Mouse (Mus musculus) skeletal muscle tissue, postnatal 0 days (tissue): ENCODE data around the gene Gclm. TPM values are rescaled to one million over a fixed set of nuclear protein-coding genes. Genes with fewer than 3 reads are reported as not detected.

Experiments
- microRNA counts: library from miRNA; unstranded; fragments of <30 nt; microRNA quantifications from one replicate; lab custom pipeline; 2015
- microRNA-seq, 2 experiments: library from miRNA; unstranded; fragments of <30 nt; microRNA quantifications; one replicate each; pipeline ENCODE4; 2016
- polyA plus RNA-seq: library from polyadenylated mRNA; unstranded; fragments of >200 nt; fragmentation: Nextera tagmentation; extraction: Ambion mirVana; gene quantifications from 2 replicates; pipeline ENCODE4 v1.2.1, GENCODE M21; 2015

The Gclm gene
- 39.8 and 46.1 TPM in 2 replicates for polyA plus RNA-seq

GRCm38 (mm10) chr3:122245215-122245877, at the start of gene Gclm:
Gene Gclm, plus strand, starts transcription at chr3:122245557.

DNA sequence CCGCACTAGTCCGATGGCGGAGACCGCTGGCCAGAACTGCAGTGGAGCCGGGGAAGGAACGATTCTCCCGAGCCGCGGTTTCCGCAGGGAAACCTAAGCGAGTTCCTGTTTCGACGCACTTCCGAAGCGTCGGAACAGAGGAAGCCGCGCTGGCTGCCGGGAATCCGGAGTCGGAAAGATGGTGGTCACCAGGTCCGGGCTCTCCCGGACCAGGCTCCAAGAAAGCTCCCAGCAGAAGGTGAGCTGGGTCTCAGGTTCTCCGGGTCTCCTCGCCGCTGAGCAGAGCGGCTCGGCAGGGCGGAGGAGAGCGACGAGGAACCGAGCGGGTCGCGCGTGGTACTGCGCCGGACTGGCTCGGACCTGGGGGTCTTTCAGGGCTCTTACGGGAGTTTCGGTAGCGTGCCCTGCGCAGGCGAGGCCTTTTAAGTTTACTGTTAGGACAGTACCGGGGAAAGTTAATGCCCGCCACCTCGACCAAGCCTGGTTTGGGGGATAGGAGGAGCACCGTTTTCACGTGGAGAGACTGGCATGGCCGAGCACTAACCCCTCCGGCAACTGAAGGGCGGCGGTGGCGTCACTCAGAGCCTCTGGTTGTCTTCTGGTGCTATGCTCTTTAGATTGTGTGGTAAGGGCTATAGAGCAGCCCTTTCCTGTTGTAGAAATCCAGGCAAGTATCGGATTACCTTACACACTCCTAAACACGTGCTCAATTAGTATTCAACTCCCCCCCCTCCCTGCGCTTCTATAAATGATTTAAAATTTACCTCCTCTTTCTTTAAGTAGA, 29.1 kb downstream of the Gclm start, which contains the start of gene Dnttip2:
Dnttip2 (plus strand) TSS at position 148 of the 784 bp plus-strand sequence.

GRCm38 (mm10) chr3:122293954-122294850, 48.8 kb downstream of the Gclm start, which contains the start of gene Bcar3:
Gene Bcar3, plus strand, starts transcription at chr3:122294136.

MicroRNAs encoded within 50 kb of the gene (microRNA counts, 519-probe panel; counts per million panel counts)
- 296 counts per million, percentile 58 among the panel's probes with 10 or more counts for microRNA mmu-miR-760 (lab: Ali Mortazavi, UCI)

Small RNAs within 50 kb of the gene (microRNA-seq; reads per million reads assigned to microRNA genes)
- gene Gm22903 (0 reads per million in 2 experiments), gene Mir760 (9.7 to 10.4 reads per million in 2 experiments)

Other genes with a start within 250 kb of the Gclm start
- 0.80 and 1.5 TPM in 2 replicates for gene Abca4, start 201.1 kb upstream of the Gclm start, polyA plus RNA-seq
- gene Dnttip2, start 28.8 kb downstream of the Gclm start, polyA plus RNA-seq: 35.1 and 37.3 TPM in 2 replicates
- gene Bcar3, start 48.6 kb downstream of the Gclm start, polyA plus RNA-seq: 9.2 and 13.2 TPM in 2 replicates